Mouse (Mus musculus): ENCODE measurements around the gene Thoc5. TPM values are rescaled to one million over a fixed set of nuclear protein-coding genes. Genes with fewer than 3 reads are reported as not detected.

The Thoc5 gene
- polyA plus RNA-seq, 1 experiment from 2014 or later = 66.9 TPM

- 84% methylated on average over 5 of the region's 5 CpGs for WGBS
- Histone ChIP-seq H3K9ac (replicated peaks; ENCODE audit: low read length) (no peak overlapping the region), H3K27ac (replicated peaks; ENCODE audit: low read depth, low read length) (no peak overlapping the region), H3K27me3 (ENCODE audit: control insufficient read depth, insufficient read depth, low read length) (no peaks in the 10 kb centered on the region), H3K36me3 (ENCODE audit: control insufficient read depth, insufficient read depth, low read length) (peaks cover 4% of the 10 kb centered on the region; the same call in 1 of the 2 replicates), H3K9me3 (ENCODE audit: control insufficient read depth, low read length) (no peaks in the 10 kb centered on the region), H3K4me1 (ENCODE audit: control insufficient read depth, insufficient read depth, low read length) (no peaks in the 10 kb centered on the region), H3K4me2 (ENCODE audit: low read length) (no peak overlapping the region), H3K4me3 (replicated peaks; ENCODE audit: low read depth, low read length) (no peak overlapping the region)
- DNase-seq (no peak), ATAC-seq (ENCODE audit: low FRiP score, low TSS enrichment) (no peak)
Observed at GRCm38 (mm10) chr11:4936243-4936642, 41.1 kb downstream of the Thoc5 start.

- DNase-seq (no peak), ATAC-seq (ENCODE audit: low FRiP score, low TSS enrichment) (no peak)
- Histone ChIP-seq H3K27me3 (ENCODE audit: control insufficient read depth, insufficient read depth, low read length) (peaks cover 62% of the 10 kb centered on the region), H3K9me3 (ENCODE audit: control insufficient read depth, low read length) (no peaks in the 10 kb centered on the region), H3K4me3 (replicated peaks; ENCODE audit: low read depth, low read length) (peak overlapping the region; percentile 67), H3K4me1 (ENCODE audit: control insufficient read depth, insufficient read depth, low read length) (peaks cover 15% of the 10 kb centered on the region), H3K4me2 (ENCODE audit: low read length) (peak overlapping the region; percentile 83), H3K36me3 (ENCODE audit: control insufficient read depth, insufficient read depth, low read length) (0 out of 2 replicates have a peak, but pooled peaks cover 3% of the 10 kb centered on the region), H3K9ac (replicated peaks; ENCODE audit: low read length) (no peak overlapping the region), H3K27ac (replicated peaks; ENCODE audit: low read depth, low read length) (peak overlapping the region; percentile 92; the same call in 1 of the 2 replicates)
- WGBS = 44% methylated on average over 13 of the region's 13 CpGs
Observed at GRCm38 (mm10) chr11:4946530-4946929, 51.4 kb downstream of the Thoc5 start.

GRCm38 (mm10) chr11:4946947-4947812, 52.1 kb downstream of the Thoc5 start:
- DNase-seq = peak; percentile 94
- peak; percentile 90 for ATAC-seq (ENCODE audit: low FRiP score, low TSS enrichment)
- Histone ChIP-seq H3K36me3 (ENCODE audit: control insufficient read depth, insufficient read depth, low read length) (0 out of 2 replicates have a peak, but pooled peaks cover 3% of the 10 kb centered on the region), H3K27me3 (ENCODE audit: control insufficient read depth, insufficient read depth, low read length) (peaks cover 68% of the 10 kb centered on the region), H3K9me3 (ENCODE audit: control insufficient read depth, low read length) (no peaks in the 10 kb centered on the region), H3K4me3 (replicated peaks; ENCODE audit: low read depth, low read length) (peak overlapping the region; percentile 67), H3K27ac (replicated peaks; ENCODE audit: low read depth, low read length) (peak overlapping the region; percentile 92), H3K4me1 (ENCODE audit: control insufficient read depth, insufficient read depth, low read length) (peaks cover 15% of the 10 kb centered on the region), H3K4me2 (ENCODE audit: low read length) (peak overlapping the region; percentile 83), H3K9ac (replicated peaks; ENCODE audit: low read length) (peak overlapping the region; percentile 76)
- WGBS = under 1% methylated on average over 120 of the region's 120 CpGs

- Histone ChIP-seq H3K9ac (replicated peaks; ENCODE audit: low read length) (peak within 1 kb of the TSS; percentile 76), H3K36me3 (ENCODE audit: control insufficient read depth, insufficient read depth, low read length) (0 out of 2 replicates have a peak, but pooled peaks cover 3% of the 10 kb centered on the region), H3K27me3 (ENCODE audit: control insufficient read depth, insufficient read depth, low read length) (peaks cover 73% of the 10 kb centered on the region), H3K27ac (replicated peaks; ENCODE audit: low read depth, low read length) (peak within 1 kb of the TSS; percentile 92), H3K4me2 (ENCODE audit: low read length) (peak within 1 kb of the TSS; percentile 83), H3K4me3 (replicated peaks; ENCODE audit: low read depth, low read length) (peak within 1 kb of the TSS; percentile 67), H3K4me1 (ENCODE audit: control insufficient read depth, insufficient read depth, low read length) (peaks cover 15% of the 10 kb centered on the region), H3K9me3 (ENCODE audit: control insufficient read depth, low read length) (no peaks in the 10 kb centered on the region)
- DNase-seq (no peak), ATAC-seq (ENCODE audit: low FRiP score, low TSS enrichment) (peak; percentile 26)
- under 1% methylated on average over 38 of the region's 41 CpGs for WGBS
Observed at GRCm38 (mm10) chr11:4947813-4948174, 52.7 kb downstream of the Thoc5 start, which contains the start of gene Nefh. Nefh (minus strand) TSS chr11:4948064.

- H3K36me3 ChIP-seq (ENCODE audit: control insufficient read depth, insufficient read depth, low read length) = 0 out of 2 replicates have a peak, but pooled peaks cover 2% of the 10 kb centered on the region
- H3K4me1 ChIP-seq (ENCODE audit: control insufficient read depth, insufficient read depth, low read length) = peaks cover 15% of the 10 kb centered on the region
- H3K27me3 ChIP-seq (ENCODE audit: control insufficient read depth, insufficient read depth, low read length) = peaks cover 81% of the 10 kb centered on the region
- H3K27ac ChIP-seq (replicated peaks; ENCODE audit: low read depth, low read length) = no peak overlapping the region
- DNase-seq (no peak), ATAC-seq (ENCODE audit: low FRiP score, low TSS enrichment) (no peak)
- 31% methylated on average over 8 of the region's 8 CpGs for WGBS
- peak overlapping the region; percentile 67 for H3K4me3 ChIP-seq (replicated peaks; ENCODE audit: low read depth, low read length)
- H3K9ac ChIP-seq (replicated peaks; ENCODE audit: low read length) = peak overlapping the region; percentile 76
- H3K9me3 ChIP-seq (ENCODE audit: control insufficient read depth, low read length) = no peaks in the 10 kb centered on the region
- H3K4me2 ChIP-seq (ENCODE audit: low read length) = peak overlapping the region; percentile 83
Observed at GRCm38 (mm10) chr11:4948792-4949191, 53.7 kb downstream of the Thoc5 start.

GRCm38 (mm10) chr11:4949256-4950044, 54.3 kb downstream of the Thoc5 start:
- DNase-seq (peak; percentile 66), ATAC-seq (ENCODE audit: low FRiP score, low TSS enrichment) (no peak)
- Histone ChIP-seq H3K36me3 (ENCODE audit: control insufficient read depth, insufficient read depth, low read length) (no peaks in the 10 kb centered on the region), H3K4me1 (ENCODE audit: control insufficient read depth, insufficient read depth, low read length) (peaks cover 15% of the 10 kb centered on the region), H3K27ac (replicated peaks; ENCODE audit: low read depth, low read length) (no peak overlapping the region), H3K27me3 (ENCODE audit: control insufficient read depth, insufficient read depth, low read length) (peaks cover 81% of the 10 kb centered on the region), H3K4me2 (ENCODE audit: low read length) (peak overlapping the region; percentile 83), H3K4me3 (replicated peaks; ENCODE audit: low read depth, low read length) (peak overlapping the region; percentile 67), H3K9ac (replicated peaks; ENCODE audit: low read length) (peak overlapping the region; percentile 76), H3K9me3 (ENCODE audit: control insufficient read depth, low read length) (no peaks in the 10 kb centered on the region)
- 6% methylated on average over 23 of the region's 23 CpGs for WGBS

- H3K9me3 ChIP-seq (ENCODE audit: control insufficient read depth, low read length) = no peaks in the 10 kb centered on the region
- peaks cover 48% of the 10 kb centered on the region for H3K27me3 ChIP-seq (ENCODE audit: control insufficient read depth, insufficient read depth, low read length)
- H3K4me3 ChIP-seq (replicated peaks; ENCODE audit: low read depth, low read length) = no peak overlapping the region
- 1% methylated on average over 6 of the region's 6 CpGs for WGBS
- 0 out of 2 replicates have a peak overlapping the region, but pooled peaks have one; percentile 21 for H3K4me2 ChIP-seq (ENCODE audit: low read length)
- no peak overlapping the region for H3K27ac ChIP-seq (replicated peaks; ENCODE audit: low read depth, low read length)
- no peak for ATAC-seq (ENCODE audit: low FRiP score, low TSS enrichment)
- no peak overlapping the region for H3K9ac ChIP-seq (replicated peaks; ENCODE audit: low read length)
- H3K36me3 ChIP-seq (ENCODE audit: control insufficient read depth, insufficient read depth, low read length) = no peaks in the 10 kb centered on the region
- DNase-seq = no peak
- H3K4me1 ChIP-seq (ENCODE audit: control insufficient read depth, insufficient read depth, low read length) = peaks cover 12% of the 10 kb centered on the region
Observed at GRCm38 (mm10) chr11:4953401-4953800, 58.3 kb downstream of the Thoc5 start.

- WGBS = under 1% methylated on average over 8 of the region's 8 CpGs
- Histone ChIP-seq H3K9ac (replicated peaks; ENCODE audit: low read length) (no peak overlapping the region), H3K4me3 (replicated peaks; ENCODE audit: low read depth, low read length) (no peak overlapping the region), H3K27me3 (ENCODE audit: control insufficient read depth, insufficient read depth, low read length) (peaks cover 42% of the 10 kb centered on the region), H3K4me2 (ENCODE audit: low read length) (0 out of 2 replicates have a peak overlapping the region, but pooled peaks have one; percentile 21), H3K36me3 (ENCODE audit: control insufficient read depth, insufficient read depth, low read length) (no peaks in the 10 kb centered on the region), H3K27ac (replicated peaks; ENCODE audit: low read depth, low read length) (no peak overlapping the region), H3K4me1 (ENCODE audit: control insufficient read depth, insufficient read depth, low read length) (peaks cover 7% of the 10 kb centered on the region), H3K9me3 (ENCODE audit: control insufficient read depth, low read length) (no peaks in the 10 kb centered on the region)
- ATAC-seq (ENCODE audit: low FRiP score, low TSS enrichment) (no peak), DNase-seq (no peak)
Observed at GRCm38 (mm10) chr11:4953918-4954317, 58.8 kb downstream of the Thoc5 start.

Measured in midbrain, embryonic 14.5 days (tissue).